Mouse (Mus musculus) heart, postnatal 14 days (tissue): ENCODE measurements around the gene Odam. TPM values are rescaled to one million over a fixed set of nuclear protein-coding genes. Genes with fewer than 3 reads are reported as not detected.

Experiments used
- DNase-seq, 2 experiments: peaks; one replicate each; pipeline ENCODE4 v3.0.0; 2021 to 2022
- intact Hi-C: fragments of 180-260 bp; cut with DNase I; formaldehyde crosslinking; loops from one replicate; pipeline ENCODE4 v1.15.1; 2025
- long read RNA-seq, 2 experiments: library from polyadenylated mRNA; stranded (forward); transcript quantifications; one replicate each; pipeline ENCODE4 v2.0.0; 2021
- total RNA-seq, 2 experiments: library from RNA; stranded (reverse); gene quantifications; 2 replicates each; pipeline ENCODE4 v1.2.3; 2021

The Odam gene
- not detected for total RNA-seq
- long read RNA-seq, experiment 1, result 0 reads
- long read RNA-seq, experiment 2, result 0 reads

DNA sequence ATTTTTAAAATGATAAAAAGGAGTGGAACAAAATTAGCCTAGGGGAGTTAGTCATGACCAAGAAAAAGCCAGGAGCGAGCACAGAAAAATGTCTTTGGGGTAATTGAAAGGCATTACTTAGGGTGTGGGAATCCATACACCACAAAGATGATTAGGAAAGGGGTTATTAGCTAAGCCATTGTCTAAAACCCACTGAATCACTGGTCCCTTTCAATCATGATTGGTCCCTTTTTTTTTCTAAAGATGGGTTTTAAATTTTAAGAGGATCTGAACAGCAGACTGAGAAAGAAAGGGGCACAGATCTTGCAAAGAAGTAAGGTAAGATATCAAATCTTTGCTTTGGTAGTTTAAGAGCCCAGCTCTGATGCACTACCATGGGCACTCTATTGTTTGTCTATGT is at the start of gene Odam:
TSS of gene Odam (plus strand) at position 301 of the 400 bp plus-strand sequence.
- no peak for DNase-seq
- intact Hi-C loops, result no loop called here

DNA sequence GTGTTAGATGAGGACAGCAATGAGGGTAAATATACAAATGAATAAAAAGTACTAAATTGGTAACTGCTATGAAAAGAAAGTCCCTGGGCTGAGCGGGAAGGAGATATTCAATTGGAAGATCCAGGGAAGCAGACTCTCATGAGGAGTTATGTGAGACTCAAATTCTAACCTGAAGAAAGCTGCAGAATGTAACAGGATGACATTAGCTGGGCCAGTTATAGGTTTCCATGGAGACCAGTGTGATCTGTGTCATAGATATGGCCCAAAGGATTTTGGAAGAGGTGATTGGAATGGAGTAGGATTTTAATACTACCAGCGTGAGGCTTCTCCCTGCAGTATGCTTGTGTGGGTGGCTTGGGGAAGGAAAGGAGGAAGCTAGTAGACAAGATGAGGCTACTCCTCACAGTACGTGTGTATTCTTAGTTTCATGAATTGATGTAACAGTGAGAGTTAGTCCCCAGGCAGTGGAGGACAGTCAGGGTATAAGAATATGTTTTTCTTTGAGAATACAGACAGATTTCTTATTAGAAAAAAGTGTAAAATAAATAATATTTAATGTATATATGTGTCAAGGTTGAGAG is 29.6 kb upstream of the Odam start:
- intact Hi-C loops, result no loop called here
- DNase-seq, result no peak

DNA sequence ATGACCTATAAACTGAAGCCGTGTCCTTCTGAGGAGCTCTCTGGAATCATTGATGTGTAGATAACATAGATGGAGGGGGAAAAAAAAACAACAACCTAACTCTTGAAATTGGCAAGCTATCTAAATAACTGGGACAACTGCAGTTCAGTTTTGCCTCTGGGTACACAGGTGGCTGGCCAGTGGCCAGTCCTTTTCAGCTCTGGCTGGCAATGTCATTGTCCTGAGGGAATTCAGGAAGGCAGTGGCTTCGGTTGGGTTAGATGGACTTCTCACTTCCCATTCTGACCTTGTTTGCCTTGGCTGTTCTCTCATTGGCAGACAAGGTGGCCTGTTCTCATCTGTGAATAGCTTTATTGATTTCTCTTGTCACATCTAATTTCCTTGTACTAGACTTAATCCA is 14.7 kb upstream of the Odam start:
- no peak for DNase-seq
- intact Hi-C loops, result no loop called here

DNA sequence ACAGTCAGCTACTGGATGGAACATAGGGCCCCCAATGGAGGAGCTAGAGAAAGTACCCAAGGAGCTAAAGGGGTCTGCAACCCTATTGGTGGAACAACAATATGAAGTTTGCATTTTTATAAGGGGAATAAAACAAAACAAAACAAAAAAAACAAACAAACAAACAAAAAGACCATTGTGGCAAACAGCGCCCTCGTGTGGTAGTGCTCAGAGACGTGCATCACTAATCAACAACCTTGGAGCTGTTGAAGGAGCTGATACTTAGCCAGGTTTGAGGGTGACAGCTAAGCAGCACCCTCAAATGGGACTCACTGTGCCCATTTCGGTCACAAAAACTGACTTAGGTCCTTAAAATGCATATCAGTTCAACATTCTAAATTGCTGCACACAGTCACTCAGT is 13.4 kb upstream of the Odam start:
- intact Hi-C loops, result no loop called here
- no peak for DNase-seq

DNA sequence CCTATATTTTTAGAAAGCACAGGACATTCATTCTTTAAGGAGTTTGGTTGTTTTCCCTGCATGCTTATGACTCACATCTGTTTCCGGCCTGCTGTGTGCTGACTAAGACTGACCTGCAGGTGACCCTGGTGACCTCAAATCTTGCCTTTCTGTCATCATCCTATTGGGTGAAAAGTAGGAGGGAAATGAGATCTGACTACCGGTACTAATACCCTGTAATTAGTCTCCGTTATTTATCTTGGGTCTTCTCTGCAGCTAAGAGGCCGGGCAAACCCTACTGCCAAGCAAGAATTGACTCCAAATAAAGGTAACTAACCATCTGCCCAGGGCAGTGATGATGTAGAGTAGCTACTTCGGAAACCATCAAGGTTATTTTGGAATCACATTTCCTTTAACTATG is 40.5 kb downstream of the Odam start, which contains the start of gene Csn3:
TSS of gene Csn3 (plus strand) at position 208 of the 400 bp plus-strand sequence.
- intact Hi-C loops, result no loop called here
- no peak for DNase-seq

DNA sequence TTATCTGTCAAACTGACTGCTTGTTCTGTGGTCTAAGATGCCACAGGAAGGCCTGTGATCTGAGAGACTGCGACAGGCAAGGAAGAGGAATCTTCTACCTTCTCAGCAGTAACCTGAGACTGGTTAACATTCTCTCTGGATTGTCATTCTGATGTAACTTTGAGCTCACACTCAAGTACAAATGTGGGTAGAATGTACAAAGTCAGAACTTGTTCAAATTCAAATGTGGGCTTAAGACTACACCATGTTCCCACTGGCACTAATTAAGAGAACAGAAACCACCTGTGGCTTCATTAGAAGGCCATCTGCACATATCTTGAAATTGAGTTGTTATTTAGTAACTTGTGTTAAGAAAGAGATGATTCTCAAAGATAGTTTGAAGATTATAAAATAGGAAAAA is 46.8 kb downstream of the Odam start:
- intact Hi-C loops, result no loop called here
- no peak for DNase-seq

DNA sequence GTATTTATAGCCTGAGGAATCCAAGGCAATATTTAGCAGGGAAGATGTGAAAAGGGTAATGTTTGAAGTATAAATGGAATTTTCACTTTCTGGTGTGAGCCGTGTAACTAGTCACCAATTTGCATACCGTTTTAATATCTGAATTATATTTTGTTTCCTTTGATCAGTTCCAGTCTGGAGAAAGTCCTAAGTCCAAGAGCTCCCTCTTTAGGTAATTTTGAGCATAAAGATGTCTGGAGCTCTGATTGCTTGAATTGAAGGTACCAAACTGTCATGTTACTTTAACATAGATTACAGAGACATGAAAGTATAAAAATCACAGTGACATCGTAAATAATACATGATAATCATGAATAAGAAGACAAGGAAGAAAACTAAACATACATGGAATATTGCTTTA is 55.9 kb downstream of the Odam start:
- DNase-seq, result no peak
- intact Hi-C loops, result no loop called here

DNA sequence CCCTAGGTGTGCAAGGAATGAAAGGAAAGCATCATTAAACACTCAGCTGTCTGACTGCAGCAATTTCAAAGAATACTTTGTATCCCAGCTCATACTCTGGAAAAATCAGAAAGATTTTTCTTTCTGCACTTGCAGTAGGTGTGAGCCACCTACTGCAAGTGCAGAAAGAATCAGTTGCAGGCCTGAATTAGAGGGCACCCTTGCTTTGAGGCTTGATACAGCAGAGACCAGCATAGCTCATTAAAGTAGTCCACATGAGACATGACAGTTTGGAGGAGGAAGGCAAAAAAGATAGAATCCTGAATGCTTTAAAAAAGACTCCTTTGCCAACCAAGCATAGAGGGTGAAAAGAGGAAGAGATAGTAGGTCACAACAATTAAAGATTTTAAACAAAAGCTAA is 57.7 kb downstream of the Odam start:
- intact Hi-C loops, result no loop called here

More for the DNA sequence above, 57.7 kb downstream of the Odam start:
- no peak for DNase-seq

Other genes with a start within 250 kb of the Odam start
- not detected for gene Csn1s1, start 218.8 kb upstream of the Odam start, total RNA-seq
- under 1 TPM in 1 of 2 experiments, not detected in 1; 0.27 TPM for gene Csn2, start 185.4 kb upstream of the Odam start, total RNA-seq
- gene Csn1s2a, start 110.5 kb upstream of the Odam start, total RNA-seq, result not detected
- not detected for gene Csn1s2b, start 76.9 kb upstream of the Odam start, total RNA-seq
- gene Prr27, start 59.3 kb upstream of the Odam start, total RNA-seq, result not detected
- gene Csn3, start 40.5 kb downstream of the Odam start, total RNA-seq, result not detected
- gene 2310003L06Rik, start 84.4 kb downstream of the Odam start, total RNA-seq, result not detected
- not detected for gene Gm28434, start 84.5 kb downstream of the Odam start, total RNA-seq
- not detected for gene Cabs1, start 94.4 kb downstream of the Odam start, total RNA-seq
- gene Smr3a, start 117.5 kb downstream of the Odam start, total RNA-seq, result not detected
- gene Smr2, start 201.5 kb downstream of the Odam start, total RNA-seq, result not detected
- not detected for gene Gm11116, start 226.5 kb downstream of the Odam start, total RNA-seq